Mouse (Mus musculus) gastrocnemius, postnatal 25 days (tissue): ENCODE results near the gene Oxnad1. TPM values are rescaled to one million over a fixed set of nuclear protein-coding genes. Genes with fewer than 3 reads are reported as not detected.
"Not testable (repeated sequence)": the region's sequence is repeated elsewhere in the genome, so short reads cannot be mapped to it uniquely, and the experiment has no call there.

ENCODE experiments used
- DNase-seq: peaks from one replicate; pipeline ENCODE4 v3.0.0; 2022
- total RNA-seq, 2 experiments: library from RNA; stranded (reverse); gene quantifications; 1 replicate in 1 of 2; 2 replicates in 1 of 2; pipeline ENCODE4 v1.2.3; 2021

Oxnad1 gene
- total RNA-seq, 2 experiments from 2014 or later: 21.9 to 22.9 TPM

GRCm38 (mm10) chr14:32087584-32088248 is 2.5 kb downstream of the Oxnad1 start:
- DNase-seq: not testable (repeated sequence)

- no peak for DNase-seq
These were observed 6.0 kb downstream of the Oxnad1 start for GRCm38 (mm10) chr14:32091124-32091523.

DNA sequence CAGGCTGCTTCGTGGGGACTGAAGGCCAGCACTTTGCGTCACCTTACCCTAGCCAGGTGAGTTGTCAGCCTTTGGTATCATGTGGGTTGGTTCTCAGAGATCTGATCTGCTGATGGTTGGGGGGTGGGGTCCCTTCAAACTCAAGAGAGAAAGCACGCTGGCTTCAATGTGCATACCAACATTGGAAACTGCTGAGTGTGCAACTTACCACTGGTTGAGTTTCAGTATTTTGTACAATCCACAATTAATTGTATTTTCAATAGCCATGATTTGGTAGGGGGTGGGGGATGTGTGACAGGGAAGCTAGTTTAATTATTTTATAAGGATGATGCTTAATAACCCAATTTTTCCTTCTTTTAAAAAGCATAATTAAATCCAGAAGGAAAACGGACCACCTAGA is 6.5 kb downstream of the Oxnad1 start:
- no peak for DNase-seq

GRCm38 (mm10) chr14:32093018-32093417 is 7.8 kb downstream of the Oxnad1 start:
- DNase-seq: no peak

- no peak for DNase-seq
These were observed 8.4 kb downstream of the Oxnad1 start for GRCm38 (mm10) chr14:32093500-32094117.

GRCm38 (mm10) chr14:32095646-32096045 is 10.5 kb downstream of the Oxnad1 start:
- DNase-seq: no peak

- no peak for DNase-seq
These were observed 11.6 kb downstream of the Oxnad1 start for GRCm38 (mm10) chr14:32096740-32097139.

GRCm38 (mm10) chr14:32097691-32098090 is 12.5 kb downstream of the Oxnad1 start:
- no peak for DNase-seq

- no peak for DNase-seq
These were observed 13.8 kb downstream of the Oxnad1 start for GRCm38 (mm10) chr14:32098951-32099350.

DNA sequence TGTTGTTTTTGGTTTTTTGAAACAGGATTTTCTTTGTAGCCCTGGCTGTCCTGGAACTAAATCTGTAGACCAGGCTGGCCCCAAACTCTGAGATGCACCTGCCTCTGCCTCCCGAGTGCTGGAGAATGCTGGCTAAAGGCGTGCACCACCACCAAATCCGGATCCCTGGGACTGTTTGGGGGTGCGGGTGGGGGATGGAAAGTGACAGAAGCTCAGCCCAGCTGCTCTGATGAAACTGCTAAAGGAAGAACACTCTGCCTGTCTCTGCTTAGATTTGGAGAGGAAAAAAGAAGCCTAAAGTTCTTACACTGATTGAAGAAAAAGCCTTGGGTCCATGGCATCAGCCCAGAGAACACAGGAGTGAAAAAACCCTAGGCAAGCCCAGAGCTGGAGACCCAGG is 18.4 kb downstream of the Oxnad1 start:
- no peak for DNase-seq

DNA sequence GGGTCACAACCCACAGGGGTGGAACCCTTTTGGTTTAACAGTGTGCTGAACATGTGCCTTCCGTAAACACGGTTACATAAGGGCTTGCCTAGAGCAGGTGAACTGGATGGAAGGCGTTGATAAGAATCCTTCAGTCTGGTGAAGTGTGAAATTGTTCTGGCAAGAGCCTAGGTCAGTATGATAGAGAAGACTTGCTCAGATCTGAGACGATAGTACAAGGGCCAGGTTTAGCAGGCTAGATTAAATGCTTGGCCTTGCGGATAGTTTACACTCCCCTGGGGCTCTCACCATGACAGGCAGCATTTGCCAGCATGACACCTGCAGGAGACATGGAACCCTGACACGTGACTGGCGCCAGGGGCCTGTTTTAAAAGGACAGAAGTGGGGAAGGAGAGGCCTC is 20.5 kb downstream of the Oxnad1 start:
- DNase-seq: no peak

DNA sequence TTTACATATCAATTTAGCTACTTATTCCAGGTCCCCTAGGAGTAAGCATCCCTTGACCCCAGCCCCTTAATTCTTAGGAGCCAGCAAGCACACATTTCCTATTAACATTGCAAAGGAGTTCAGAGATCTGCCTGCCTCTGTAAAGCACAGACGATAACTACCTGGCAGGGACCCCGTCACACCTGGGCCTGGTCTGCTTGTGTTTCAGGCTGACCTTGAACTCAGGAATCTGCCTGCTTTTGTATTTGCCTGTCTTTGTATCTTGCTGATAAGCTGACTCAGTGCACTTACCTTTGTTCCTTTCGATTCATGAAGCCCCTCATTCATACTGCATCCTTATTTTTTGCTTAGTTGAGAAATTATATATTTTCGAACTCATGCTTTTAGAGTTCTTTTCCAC is 21.7 kb downstream of the Oxnad1 start:
- no peak for DNase-seq

GRCm38 (mm10) chr14:32112124-32112523 is 26.9 kb downstream of the Oxnad1 start:
- not testable (repeated sequence) for DNase-seq

DNA sequence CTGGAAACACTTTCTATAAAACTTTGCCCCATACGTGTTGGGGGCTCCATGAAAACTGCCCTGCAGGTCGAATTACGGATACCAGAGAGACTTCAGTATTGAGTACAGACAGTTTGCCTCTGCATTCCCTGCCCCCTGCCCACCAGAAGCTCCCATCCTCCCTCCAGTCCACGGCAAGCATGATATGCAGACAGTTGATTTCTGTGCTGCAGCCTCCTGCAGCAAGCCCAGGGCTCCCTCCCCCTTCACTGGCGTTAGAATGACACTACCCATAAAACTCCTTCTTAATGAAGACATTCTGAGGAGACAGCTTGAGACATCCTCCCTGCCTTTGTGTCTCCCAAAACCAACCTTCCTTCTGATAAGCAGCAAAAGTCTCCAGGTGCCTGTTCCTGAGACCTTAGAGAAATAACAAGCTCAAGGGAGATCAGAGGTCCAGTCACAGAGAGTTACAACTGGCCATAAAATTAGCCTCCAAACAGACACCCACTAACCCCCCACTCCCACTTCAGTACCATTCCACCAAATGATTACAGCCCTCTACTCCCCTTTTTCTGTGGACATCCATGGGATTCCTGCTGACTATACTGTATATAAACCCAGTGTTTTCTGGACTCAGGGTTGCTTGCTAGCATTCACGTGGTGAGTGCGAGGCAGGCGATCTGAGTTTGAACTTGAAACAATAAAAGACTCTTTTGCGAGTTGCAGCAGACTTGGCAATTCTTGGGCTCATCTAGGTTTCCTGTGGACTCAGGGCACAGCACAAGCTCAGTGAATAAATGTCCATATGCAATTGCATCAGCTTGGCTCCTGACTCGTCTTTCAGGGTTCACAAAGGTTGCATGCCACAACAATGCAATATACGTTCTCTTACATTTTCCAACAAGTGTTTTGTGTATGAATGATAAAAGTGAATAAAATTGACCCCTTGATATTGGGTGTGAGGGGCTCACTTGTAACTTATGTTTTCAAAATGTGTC is 36.1 kb downstream of the Oxnad1 start:
- no peak for DNase-seq

GRCm38 (mm10) chr14:32121920-32122315 is 36.7 kb downstream of the Oxnad1 start:
- no peak for DNase-seq

GRCm38 (mm10) chr14:32124261-32124660 is 39.1 kb downstream of the Oxnad1 start:
- DNase-seq: no peak

- DNase-seq: not testable (repeated sequence)
These were observed 40.1 kb downstream of the Oxnad1 start for GRCm38 (mm10) chr14:32125256-32125655.

DNA sequence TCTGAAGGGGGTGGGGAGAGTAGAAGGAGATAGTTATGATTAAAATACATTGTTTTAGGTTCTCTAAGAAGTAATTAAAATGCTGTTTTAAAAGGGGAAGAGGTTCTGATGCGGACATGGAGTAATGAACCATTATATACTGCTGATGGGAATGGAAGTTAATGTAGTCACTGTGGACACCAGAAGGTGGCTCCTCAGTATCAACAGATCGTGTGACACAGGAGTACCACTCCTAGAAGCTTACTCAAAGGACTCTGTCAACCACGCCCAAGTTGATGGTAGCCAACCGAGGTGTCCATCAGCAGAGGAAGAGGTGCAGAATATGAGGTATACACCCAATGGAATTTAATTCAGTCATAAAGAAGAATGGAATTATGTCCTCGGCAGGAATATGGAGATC is 43.2 kb downstream of the Oxnad1 start:
- DNase-seq: no peak

DNA sequence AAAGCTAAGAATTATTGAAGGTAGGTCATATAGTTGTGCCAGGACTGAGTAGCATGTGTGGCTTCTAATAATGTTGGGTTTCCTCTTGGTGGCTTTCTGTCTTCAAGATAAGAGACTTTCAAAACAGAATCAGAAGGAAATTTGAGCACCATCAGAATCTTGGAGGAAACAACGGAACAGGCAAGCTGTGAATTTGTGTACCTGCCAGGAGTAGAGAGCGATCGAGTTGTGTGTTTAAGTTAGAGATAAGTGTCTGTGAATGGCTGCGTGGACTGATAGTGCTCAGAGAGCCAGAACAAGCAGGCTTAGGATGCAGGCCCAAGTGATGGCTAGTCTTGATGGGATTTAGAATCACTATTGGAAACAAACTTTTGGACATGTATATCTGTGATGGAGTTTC is 46.7 kb downstream of the Oxnad1 start:
- no peak for DNase-seq

GRCm38 (mm10) chr14:32134293-32134692 is 49.1 kb downstream of the Oxnad1 start:
- no peak for DNase-seq

DNA sequence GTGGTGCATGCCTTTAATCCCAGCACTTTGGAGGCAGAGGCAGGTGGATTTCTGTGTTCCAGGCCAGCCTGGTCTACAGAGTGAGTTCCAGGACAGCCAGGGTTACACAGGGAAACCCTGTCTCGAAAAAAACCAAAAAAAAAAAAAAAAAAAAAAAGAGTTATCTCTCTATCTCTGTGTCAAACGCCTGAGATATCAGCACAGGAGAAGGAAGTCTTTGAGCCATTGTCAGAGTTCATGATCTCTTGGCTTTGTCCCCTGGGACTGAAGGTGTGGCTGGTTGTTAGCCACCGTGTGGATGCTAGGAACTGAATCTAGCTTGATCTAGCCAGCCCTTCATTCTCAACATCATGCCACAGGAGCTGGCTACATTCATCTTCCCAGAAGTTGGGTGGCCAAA is 51.3 kb downstream of the Oxnad1 start:
- DNase-seq: not testable (repeated sequence)

- no peak for DNase-seq
These were observed 55.3 kb downstream of the Oxnad1 start for GRCm38 (mm10) chr14:32140359-32140965.
